Mouse (Mus musculus) B cell, adult 2 months (primary cell): Measurements from ENCODE around the gene Brip1.
A peak's percentile ranks its signal among the peaks of the same experiment; 100 is the strongest.

Experiments
- DNase-seq, 2 experiments: peaks; one replicate each; pipeline ENCODE4 v3.0.0; 2022

The Brip1 gene

DNA sequence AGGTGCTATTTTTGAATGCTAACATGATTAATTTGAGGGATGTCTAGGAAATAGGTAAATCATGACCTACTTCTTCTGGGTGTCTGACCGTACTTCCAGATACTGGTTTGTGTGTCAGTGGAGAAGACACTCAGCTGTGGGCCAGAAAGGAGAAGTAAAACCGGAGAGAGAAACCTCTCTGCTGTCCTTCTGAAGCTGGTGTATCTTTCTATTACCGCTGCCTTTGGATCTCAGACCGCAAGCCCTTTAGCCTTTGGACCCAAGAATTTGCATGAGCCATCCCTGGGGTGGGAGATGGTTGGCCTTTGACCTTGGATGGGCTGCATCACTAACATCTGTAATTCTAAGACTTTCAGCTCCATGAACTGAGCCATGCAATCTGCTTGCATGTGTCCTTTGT is 93.7 kb downstream of the Brip1 start:
- peak; percentile 8 to 17 for DNase-seq

DNA sequence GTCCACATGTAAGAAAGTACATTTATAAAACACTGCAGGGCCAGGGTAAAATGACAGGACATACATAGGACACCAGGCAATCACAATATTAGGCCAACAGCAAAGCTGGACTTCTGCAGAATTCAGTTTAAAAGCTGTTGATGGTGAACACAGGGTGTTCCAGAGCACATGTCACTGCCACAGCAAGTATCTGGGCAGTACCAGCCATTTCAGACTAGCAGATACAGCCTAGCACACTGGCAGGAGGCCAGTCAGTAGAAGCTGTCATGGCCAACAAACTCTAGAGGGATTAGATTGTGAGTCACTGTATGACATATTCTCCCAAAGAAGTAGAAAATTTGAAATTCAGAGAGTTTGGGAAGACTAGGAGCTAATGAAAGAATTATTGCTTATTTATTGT is 94.4 kb downstream of the Brip1 start:
- no peak for DNase-seq

DNA sequence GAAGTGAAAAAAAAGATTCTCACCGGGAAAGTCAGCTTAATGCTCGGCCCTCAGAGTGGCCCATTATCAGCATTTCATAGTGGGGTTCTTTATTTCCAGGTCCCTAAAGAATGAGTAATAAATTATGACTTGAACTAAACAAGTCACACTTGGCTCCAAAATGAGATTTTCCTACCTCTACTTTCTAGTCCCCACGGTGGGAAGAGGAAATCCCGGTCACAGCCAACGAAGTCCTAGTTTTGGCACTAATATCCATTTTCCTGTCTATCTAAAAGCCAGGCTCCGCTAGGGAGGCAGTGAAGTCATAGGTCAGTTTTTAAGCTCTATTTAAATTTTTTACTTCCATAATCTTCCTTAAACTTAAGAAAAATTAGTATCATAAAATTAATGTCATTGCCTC is 99.8 kb downstream of the Brip1 start:
- no peak for DNase-seq

DNA sequence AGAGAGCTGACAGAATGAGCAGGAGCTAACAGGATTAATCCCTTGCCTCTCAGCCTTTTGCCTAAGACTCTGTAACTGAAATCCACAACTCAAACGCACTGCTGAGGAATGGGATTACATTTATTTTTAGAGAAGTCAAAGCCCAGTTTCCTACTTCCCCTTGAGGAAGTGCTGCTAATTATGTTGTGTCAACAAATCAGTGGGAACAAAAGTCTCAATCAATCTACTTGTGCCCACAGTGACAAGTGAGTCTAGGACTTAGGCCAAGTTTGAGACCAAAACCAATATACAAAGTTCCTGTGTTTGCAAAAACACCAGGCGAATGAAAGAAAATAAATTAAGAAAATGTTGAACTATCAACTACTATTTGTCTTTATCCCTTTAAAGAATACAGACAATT is 101.7 kb downstream of the Brip1 start:
- DNase-seq, result no peak

DNA sequence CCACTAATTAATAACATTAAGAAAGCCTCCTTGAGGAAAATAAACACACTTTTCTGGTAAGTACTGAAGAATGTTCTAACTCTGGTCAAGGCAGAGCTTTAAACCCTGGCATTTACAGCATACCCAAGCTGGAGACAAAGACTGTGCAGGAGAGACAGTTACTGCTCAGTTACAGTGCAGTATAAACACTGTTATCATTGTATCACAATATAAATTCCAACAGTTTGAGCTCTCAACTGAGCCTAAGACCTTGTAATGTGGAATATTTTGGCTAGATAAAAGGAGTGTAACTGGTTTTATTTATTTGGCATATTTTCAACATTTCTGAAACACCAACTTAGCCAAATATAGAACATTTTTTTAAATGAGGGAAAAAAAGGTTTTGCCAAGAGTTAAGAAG is 112.2 kb downstream of the Brip1 start:
- DNase-seq, result no peak

DNA sequence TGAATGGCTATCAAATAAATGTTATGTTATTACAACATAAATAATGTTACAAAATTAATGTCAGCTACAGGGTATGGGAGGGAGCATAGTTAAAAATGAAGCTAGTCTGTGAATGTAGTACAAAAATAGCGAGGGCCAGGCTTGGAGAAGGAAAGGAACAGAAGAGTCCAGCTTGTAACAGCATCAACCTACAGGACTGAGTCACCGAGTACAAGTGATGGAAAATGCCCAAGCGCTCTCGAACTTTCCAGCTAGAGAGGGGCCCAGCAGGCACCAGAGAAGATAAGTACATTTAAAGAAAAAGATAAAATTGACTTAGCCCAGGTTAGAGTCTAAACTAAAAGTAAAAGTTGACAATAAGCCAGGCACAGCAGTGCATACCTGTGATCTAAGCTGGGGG is 116.5 kb downstream of the Brip1 start:
- no peak for DNase-seq

DNA sequence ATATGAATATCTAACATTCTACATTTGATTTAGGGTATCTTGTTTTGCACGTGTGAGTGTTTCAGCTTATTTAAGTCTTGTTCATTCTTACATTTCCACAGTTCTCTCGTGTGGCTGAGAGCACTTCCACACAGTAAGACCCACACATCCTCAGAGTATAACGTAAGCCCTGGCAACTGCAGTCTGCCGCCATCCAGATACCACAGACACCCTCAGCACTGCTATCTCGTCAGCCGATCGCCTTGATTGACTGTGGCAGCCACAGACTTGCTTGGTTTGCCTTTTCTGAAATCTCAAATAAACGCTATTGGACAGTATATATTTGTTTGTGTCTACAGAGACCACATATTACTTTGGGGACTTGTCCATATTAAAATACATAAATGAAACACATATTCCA is 123.0 kb downstream of the Brip1 start:
- no peak for DNase-seq

DNA sequence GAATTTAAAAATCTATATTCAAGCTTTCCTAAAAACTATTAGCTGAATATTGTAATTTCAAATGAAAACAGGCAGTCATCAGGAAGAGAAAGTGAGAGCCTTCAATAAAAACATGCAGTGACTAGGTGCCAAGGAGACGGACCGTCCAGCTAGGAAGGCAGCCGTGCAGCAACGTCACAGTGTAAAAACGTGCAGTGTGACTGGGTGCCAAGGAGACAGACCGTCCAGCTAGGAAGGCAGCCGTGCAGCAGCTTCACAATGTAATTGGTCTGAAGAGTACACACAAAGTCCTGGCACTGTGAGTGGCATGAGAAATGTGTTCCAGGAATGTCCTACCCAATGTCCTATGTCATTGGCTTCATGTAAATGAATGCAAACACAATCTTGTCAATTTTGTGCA is 124.0 kb downstream of the Brip1 start:
- no peak for DNase-seq

DNA sequence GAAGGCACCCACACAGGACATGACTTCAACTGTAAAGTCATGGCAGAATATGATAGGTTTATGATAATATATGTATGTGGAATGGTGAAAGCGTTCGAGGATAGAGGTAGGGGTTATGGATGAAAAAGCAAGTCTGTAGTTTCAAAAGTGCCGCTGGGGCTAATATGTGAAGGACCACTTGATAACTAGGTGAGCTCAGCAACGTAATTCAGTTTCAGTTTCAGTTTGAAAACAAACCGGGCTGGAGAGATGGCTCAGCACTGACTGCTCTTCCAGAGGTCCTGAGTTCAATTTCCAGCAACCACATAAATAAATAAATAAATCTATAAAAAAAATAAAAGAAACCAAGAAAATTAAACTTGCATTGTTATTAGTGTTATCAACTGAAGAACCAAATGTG is 124.6 kb downstream of the Brip1 start:
- no peak for DNase-seq

DNA sequence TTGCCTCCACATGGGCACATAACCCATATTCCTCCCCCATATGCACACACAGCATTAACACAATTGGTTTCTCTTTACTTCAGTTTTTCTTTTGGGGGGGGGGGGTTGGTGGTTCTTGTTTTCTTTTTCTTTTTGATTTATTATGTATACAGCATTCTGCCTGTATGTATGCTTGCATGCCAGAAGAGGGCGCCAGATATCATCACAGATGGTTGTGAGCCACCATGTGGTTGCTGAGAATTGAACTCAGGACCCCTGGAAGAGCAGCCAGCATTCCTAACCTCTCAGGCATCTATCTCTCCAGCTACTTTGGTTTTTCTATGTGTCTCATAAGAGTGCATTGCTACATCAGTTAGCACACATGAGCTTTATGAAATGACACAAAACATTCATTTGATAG is 125.6 kb downstream of the Brip1 start:
- peak; percentile 28 to 39 for DNase-seq

DNA sequence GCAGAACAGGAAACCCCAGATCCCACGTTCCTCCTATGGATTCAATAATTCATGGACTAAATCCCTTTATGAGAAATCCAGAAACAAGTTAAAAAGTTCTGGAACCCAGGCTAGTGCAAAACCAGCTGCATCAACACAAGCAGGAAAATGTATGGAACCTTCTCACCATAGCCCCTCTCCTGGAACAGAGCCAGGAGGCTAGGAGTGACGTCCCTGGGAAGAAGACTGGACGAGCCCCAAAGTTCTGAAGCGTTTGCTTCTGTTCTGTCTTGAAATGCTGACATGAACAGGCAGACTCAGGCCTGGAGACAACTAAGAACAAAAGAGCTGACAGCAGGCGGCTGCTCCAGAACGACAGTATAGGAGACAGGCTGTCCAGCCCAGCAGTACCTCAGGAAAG is 132.3 kb downstream of the Brip1 start:
- DNase-seq, result no peak

DNA sequence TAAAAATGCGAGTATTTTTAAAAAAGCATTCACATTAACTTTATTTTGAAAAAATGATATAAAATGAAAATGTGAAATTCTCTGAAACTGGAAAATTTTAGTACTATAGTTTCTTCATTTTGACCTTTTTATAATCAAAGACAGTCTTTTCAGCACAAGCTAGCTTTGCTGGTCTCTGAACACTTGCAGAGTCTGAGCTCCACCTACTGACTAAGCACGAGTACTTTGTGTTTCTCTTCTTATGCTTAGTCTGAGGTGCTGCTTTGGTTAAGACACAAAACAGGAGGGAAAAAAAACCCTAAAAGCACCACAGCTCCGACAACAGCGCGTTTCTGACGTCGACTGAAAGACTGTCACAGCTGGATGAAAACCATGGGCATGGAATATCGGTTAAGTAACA is 133.8 kb downstream of the Brip1 start:
- no peak for DNase-seq

DNA sequence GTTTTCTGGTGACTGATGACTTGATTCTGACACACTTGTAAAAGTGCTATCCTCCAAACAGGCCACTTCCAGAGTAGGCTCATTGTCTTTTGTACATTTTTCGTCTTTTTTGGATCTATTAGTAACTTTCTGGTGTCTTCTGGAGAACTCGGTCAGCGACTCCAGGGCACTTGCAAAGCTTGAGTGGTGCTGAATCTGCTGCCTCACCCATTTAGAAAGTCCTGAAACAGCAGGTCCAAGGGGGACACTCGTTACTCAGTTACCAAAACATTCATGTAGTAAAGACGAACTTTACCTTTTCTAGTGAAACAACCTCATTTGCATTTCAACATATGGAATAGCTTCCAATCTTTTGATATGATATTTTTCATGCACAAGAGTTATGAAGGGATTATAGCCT is 136.1 kb downstream of the Brip1 start:
- no peak for DNase-seq

DNA sequence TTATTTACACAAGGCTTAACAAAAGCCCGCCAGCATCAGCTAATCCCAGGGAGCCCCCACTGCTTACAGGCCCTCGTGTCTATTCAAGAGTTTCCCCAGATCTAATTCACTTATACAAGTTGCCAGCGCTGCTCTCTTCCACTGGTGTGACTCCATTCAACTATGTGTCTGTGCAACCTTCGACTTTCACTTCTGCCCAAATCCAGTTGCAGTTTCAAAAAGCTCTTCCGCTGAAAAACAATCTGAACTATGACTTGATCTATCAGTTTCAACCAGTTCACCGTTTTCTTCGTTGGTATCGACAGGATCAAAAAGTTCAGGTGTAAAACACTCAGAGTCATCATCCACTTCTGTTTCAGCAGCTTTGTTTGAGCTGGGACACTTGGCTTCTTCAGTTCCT is 139.8 kb downstream of the Brip1 start:
- no peak for DNase-seq

DNA sequence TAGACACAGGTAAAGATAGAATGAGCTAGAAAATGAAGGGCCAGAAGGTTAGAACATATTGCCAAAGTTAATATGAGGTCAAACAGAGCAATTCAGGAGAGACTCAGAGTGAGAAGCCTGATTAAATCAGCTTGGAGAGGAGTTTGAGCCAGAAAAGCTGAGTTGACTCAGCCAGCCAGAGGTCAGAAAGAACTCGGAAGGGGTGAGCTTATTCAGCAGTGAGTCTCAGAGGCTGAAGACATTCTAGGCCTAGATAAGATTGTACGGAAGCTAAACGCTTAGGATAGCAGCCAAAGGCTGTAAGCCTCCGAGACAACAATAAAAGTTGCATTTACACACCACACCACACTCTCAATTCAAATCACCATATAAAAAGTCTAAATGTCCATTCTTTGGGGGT is 141.9 kb downstream of the Brip1 start:
- no peak for DNase-seq

DNA sequence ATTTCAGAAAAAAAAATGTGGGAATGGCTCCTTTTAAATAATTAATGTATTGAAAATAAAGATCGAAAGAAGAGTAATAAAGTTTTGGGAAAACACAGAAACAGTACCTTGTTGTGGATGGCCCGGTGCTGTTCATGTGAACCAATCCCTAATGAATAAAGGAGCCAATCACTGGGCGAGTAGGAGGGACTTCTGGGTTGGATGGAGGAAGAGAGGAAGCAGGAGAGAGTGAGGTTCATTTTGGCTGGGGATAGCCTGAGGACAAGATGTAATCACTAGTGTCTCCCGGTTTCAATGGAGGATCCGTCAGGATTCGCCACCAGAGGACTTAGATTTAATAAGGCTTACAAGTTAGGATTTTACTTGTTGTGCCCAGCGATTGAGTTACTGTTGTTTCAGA is 145.2 kb downstream of the Brip1 start:
- DNase-seq, result no peak

DNA sequence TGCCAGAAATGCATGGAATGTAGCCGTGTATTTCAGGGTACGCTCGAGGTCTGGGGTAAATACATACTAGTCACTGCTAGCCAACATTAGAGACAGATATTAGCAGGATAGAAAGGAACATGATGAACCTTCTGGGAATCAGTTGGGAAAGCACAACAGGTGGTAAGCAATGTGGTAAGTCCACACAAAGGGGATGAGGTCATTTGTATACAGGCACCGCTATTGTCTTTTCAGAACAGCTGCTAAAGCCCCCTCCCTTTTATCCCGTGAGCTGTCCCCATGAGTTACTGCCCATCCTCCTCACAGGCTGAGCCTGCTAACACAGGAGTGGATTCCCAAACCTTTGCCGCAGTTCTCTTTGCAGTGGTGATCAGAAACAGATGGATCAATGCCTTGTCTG is 149.6 kb downstream of the Brip1 start:
- DNase-seq, result no peak

DNA sequence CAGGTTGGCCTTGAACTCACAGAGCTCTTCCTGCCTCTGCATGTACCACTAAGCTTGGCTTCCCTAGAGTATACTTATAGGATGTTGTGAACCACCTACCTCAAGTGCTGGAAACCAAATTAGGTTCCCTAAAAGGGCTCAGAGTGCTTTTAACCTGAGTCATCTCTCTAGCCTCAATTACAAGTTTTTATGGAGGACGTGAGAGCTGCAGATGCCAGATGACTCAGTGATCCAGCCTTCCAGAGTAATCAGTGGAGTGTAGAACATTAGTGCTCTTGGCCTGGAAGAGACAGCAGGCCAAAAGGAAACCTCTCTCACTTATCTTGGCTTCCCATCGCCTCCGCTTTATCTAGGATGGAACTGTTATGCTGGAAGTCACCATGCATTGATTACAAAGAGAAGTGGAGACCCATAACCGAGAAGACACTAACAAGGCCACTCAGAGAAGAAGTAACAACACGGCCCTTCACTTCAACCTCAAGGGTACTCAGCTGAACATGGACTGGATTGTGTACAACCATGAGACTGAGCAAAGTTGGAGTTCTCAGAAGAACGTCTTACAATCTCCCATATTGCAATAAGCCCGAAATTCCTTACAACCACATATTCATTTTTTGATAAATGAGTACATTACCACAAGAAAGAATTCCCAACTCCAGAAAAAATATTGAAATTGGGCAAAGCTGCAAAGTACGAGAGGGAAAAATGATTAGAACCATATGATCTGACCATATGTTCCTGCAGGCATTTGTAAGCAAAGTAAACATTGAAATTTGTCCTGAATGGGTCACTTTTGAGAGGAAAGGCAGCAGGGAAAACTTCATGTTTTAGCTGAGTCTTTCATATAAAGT is 150.3 kb downstream of the Brip1 start:
- no peak for DNase-seq

DNA sequence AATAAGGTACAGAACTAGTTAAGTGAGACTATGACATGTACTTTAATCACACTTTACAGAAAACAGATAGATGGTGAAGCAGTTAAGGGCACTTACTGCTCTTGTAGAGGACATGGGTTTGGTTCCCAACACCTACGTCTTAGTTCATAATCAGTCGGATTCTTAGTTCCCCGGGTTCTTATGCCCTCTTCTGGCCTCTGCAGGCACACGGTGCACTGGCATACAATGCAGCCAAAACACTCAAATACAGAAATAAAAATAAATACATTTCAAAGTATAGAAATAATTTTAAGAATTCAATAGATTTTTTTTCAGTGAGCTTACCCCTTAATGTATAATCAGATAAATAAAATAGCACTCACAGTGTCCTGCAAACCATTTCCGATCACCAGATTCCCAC is 161.0 kb downstream of the Brip1 start:
- DNase-seq, result no peak

DNA sequence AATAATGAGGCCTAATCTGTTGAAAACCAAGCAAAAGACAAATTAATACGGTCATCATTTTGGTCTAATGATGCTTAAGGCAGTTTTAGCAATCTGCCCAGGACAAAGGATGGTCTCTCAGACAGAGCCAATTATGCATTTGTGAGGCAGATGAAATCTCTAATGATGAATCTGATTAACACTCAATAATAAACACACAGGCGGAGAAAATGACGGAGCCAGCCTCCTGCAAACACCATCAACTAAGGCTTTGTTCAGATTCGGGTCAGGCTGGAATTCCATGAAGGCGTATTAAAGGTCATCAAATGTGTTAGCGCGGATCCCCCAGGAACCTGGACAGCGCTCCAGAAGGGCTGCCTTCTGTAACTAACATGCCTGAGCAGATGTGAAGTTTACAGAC is 161.6 kb downstream of the Brip1 start:
- DNase-seq, result no peak

DNA sequence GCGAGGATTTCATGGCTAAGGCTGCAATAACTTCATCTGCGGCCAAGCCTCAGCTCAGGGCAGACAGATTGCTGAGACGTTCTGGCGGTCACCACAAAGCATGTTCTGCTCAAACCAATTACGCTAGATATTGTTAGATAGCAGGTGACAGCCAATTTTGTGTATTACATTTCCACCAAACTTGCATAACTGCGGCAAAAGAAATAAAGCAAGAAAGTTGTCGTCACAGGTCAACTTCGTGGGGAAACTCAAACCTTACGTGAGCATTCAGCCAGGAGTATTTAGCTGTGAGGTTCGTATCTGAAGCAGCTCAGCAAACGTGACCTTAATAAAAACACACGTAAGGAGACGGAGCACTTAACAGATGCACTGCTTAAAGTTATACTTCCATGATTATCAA is 162.3 kb downstream of the Brip1 start:
- DNase-seq, result no peak

DNA sequence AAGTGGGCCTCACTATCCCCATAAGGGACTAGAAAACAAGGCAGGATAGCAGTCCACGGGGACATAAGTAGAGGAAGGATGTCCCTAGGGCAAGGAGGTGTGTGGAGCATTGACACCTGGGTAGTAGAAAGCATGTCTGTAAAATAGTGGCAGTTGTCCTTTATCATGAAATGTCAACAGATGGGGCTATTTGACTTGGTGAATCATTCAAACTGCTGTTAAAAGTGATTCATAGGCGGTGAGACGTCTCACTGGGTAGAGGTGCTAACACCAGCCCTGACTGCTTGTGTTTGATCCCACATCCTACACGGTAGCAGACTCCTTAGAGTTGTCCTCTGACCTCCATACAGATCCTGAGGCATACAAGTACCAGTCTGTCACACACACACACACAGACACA is 168.1 kb downstream of the Brip1 start:
- no peak for DNase-seq

DNA sequence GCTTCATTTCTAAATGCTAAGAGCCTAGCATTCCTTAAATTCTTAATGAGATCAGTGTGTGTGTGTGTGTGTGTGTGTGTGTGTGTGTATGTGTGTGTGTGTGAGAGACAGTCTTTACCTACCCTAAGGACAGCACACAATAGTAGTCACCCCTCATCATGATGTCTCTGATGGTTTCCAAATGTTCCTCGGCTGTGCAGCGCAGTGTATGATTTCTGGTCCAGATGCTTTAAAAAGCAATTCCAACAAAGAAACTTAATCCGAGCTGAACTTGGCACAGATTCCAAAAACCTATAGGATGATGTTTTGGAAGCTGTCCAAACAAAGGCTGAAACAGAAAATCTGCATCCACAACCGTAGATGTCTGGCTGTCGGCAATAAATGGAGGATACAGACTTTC is 173.0 kb downstream of the Brip1 start:
- no peak for DNase-seq

DNA sequence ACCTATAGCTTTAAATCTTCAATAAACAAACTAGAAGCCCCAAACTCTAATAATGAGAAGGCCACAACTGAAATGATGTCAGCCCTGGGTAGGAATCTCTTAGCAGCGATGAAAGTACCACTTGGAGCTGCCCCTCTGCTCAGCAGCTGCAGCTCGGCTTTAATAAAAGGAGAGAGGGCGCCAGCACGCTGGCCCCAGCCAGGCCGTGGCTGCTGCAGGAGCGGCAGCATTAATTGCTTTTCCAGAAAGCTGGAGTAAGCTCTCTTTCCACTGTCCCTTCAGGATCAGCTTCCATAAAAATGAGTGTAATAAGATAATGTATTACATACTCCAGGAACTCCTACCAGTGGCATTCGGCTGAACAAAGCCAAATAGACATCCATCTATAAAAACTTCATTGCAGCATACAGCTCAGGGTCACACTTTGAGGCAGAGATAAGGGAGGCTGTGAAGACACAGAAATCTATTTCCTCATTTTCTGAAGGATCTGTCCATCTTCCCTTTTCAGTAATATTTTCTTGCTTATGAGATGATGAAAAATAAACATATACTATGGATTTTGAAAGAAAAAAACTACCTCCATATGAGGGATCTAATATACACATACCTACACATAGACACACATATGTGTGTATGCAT is 174.3 kb downstream of the Brip1 start:
- no peak for DNase-seq

DNA sequence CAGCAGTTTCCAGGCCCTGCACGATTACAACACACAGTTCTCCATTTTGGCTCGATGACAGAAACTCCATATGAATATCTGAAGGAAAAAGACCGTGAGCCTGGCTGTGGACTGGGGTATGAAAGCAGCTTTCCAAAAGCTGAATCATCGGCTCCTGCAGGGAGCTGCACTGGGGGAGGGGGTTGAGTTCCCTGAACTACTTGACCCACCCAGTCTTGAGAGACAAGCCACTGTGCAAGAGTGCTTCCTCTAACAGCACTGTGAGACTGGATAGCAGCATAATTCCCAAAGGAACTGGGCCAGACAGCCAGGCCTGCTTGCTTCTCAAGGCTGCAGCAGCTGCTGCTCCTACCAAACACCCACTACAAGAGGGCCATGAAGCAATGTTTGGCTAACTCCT is 178.6 kb downstream of the Brip1 start:
- no peak for DNase-seq
